8 mouse cellular contexts compared by ENCODE assay signal in genomic region chr15:83172492-83173429, GRCm38 (mm10). TPM values are rescaled to one million over a fixed set of nuclear protein-coding genes. Genes with fewer than 3 reads are reported as not detected.
DNase-seq lines count a peak whose midpoint lies in the region; ATAC-seq and TF ChIP-seq lines count a peak whose summit lies in the region.

TSS of gene Cyb5r3 (minus strand) at chr15:83172592.

- H3K9me3 ChIP-seq in kidney, embryonic 15.5 days (replicated peaks) = no peaks in the 10 kb centered on the region
- no peaks in the 10 kb centered on the region for H3K9me3 ChIP-seq in forebrain, embryonic 14.5 days (replicated peaks; ENCODE audit: control insufficient read depth, low read length)
- H3K9me3 ChIP-seq in limb, embryonic 15.5 days = no peaks in the 10 kb centered on the region
- H3K9me3 ChIP-seq in stomach, embryonic 14.5 days (ENCODE audit: control insufficient read depth, low read depth, low read length) = no peaks in the 10 kb centered on the region

- POLR2A ChIA-PET in Patski (lab: Charles Lee) = interaction anchor here (0.6 to 1.0 kb wide), 3 partner anchors 23 to 195 kb away, joined by 3 to 4 read pairs (median 3); partner anchors contain the start of gene Poldip3

- TF ChIP-seq CTCF in Patski (IDR thresholded peaks at IDR 0.05) = no peak

- peak within 1 kb of the TSS; percentile 80 for H3K4me3 ChIP-seq in kidney, embryonic 15.5 days (replicated peaks)
- H3K4me3 ChIP-seq in forebrain, embryonic 14.5 days (ENCODE audit: low read depth, low read length) = peak within 1 kb of the TSS; percentile 89
- peak within 1 kb of the TSS; percentile 82 for H3K4me3 ChIP-seq in limb, embryonic 15.5 days
- peak within 1 kb of the TSS; percentile 97 for H3K4me3 ChIP-seq in stomach, embryonic 14.5 days (ENCODE audit: low read depth, low read length)

- H3K4me1 ChIP-seq in kidney, embryonic 15.5 days = peaks cover 49% of the 10 kb centered on the region
- peaks cover 13% of the 10 kb centered on the region for H3K4me1 ChIP-seq in forebrain, embryonic 14.5 days (ENCODE audit: control insufficient read depth, insufficient read depth, low read length)
- H3K4me1 ChIP-seq in limb, embryonic 15.5 days = peaks cover 44% of the 10 kb centered on the region
- peaks cover 27% of the 10 kb centered on the region for H3K4me1 ChIP-seq in stomach, embryonic 14.5 days (ENCODE audit: control insufficient read depth, insufficient read depth, low read length)

- no peaks in the 10 kb centered on the region for H3K27me3 ChIP-seq in kidney, embryonic 15.5 days
- H3K27me3 ChIP-seq in Patski = no peaks in the 10 kb centered on the region
- no peaks in the 10 kb centered on the region for H3K27me3 ChIP-seq in forebrain, embryonic 14.5 days (replicated peaks; ENCODE audit: control insufficient read depth, insufficient read depth, low read length)
- H3K27me3 ChIP-seq in limb, embryonic 15.5 days = no peaks in the 10 kb centered on the region
- H3K27me3 ChIP-seq in stomach, embryonic 14.5 days (ENCODE audit: control insufficient read depth, insufficient read depth, low read length) = no peaks in the 10 kb centered on the region

- peak within 1 kb of the TSS; percentile 71 for H3K9ac ChIP-seq in kidney, embryonic 15.5 days
- peak within 1 kb of the TSS; percentile 88 for H3K9ac ChIP-seq in forebrain, embryonic 14.5 days (ENCODE audit: low read length)
- H3K9ac ChIP-seq in limb, embryonic 15.5 days = peak within 1 kb of the TSS; percentile 75
- peak within 1 kb of the TSS; percentile 83 for H3K9ac ChIP-seq in stomach, embryonic 14.5 days (replicated peaks; ENCODE audit: low read depth, low read length)

- H3K36me3 ChIP-seq in kidney, embryonic 15.5 days = no peaks in the 10 kb centered on the region
- H3K36me3 ChIP-seq in forebrain, embryonic 14.5 days (ENCODE audit: control insufficient read depth, insufficient read depth, low read length) = no peaks in the 10 kb centered on the region
- no peaks in the 10 kb centered on the region for H3K36me3 ChIP-seq in limb, embryonic 15.5 days
- H3K36me3 ChIP-seq in stomach, embryonic 14.5 days (ENCODE audit: control insufficient read depth, insufficient read depth, low read length) = no peaks in the 10 kb centered on the region

- 32% methylated on average over 28 of the region's 28 CpGs for WGBS in kidney, embryonic 15.5 days
- WGBS in forebrain, embryonic 14.5 days = 36% methylated on average over 28 of the region's 28 CpGs
- 35% methylated on average over 28 of the region's 28 CpGs for WGBS in limb, embryonic 15.5 days
- WGBS in stomach, embryonic 14.5 days = 32% methylated on average over 28 of the region's 28 CpGs

- peak; percentile 68 for ATAC-seq in kidney, embryonic 15.5 days (replicated peaks; ENCODE audit: low FRiP score)
- ATAC-seq in Patski = peak; percentile 22
- peak; percentile 68 for ATAC-seq in forebrain, embryonic 14.5 days
- peak; percentile 58 for ATAC-seq in limb, embryonic 15.5 days (ENCODE audit: insufficient number of reproducible peaks, low FRiP score, low TSS enrichment, low read depth)
- peak; percentile 53 for ATAC-seq in stomach, embryonic 14.5 days (ENCODE audit: insufficient number of reproducible peaks, insufficient read depth, low FRiP score, low read depth)

- DNase-seq in kidney, adult 18-20 months = no peak
- no peak for DNase-seq in Patski (ENCODE audit: low read depth, low spot score)
- DNase-seq in forebrain, embryonic 14.5 days (ENCODE audit: low spot score) = no peak
- no peak for DNase-seq in heart, postnatal 4 days
- DNase-seq in cerebellum, postnatal 14 days = no peak

- peak within 1 kb of the TSS; percentile 85 for H3K4me2 ChIP-seq in kidney, embryonic 15.5 days
- peak within 1 kb of the TSS; percentile 65 for H3K4me2 ChIP-seq in forebrain, embryonic 14.5 days (ENCODE audit: low read length)
- peak within 1 kb of the TSS; percentile 78 for H3K4me2 ChIP-seq in limb, embryonic 15.5 days
- peak within 1 kb of the TSS; percentile 88 for H3K4me2 ChIP-seq in stomach, embryonic 14.5 days (replicated peaks; ENCODE audit: low read depth, low read length)

- H3K27ac ChIP-seq in kidney, embryonic 15.5 days = peak within 1 kb of the TSS; percentile 92
- peak within 1 kb of the TSS; percentile 75 for H3K27ac ChIP-seq in forebrain, embryonic 14.5 days (ENCODE audit: low read depth, low read length)
- H3K27ac ChIP-seq in limb, embryonic 15.5 days = peak within 1 kb of the TSS; percentile 91
- peak within 1 kb of the TSS; percentile 87 for H3K27ac ChIP-seq in stomach, embryonic 14.5 days (ENCODE audit: low read length)

- CTCF ChIA-PET in Patski (lab: Charles Lee) = interaction anchor here (1.2 kb wide), 1 partner anchor 17 kb away, joined by 5 read pairs; no protein-coding TSS in a partner anchor

- in situ Hi-C loops in Patski (cut with MboI; ENCODE audit: low pct_unique_long_range_greater_than_20kb) = loop anchor here (5.0 kb wide), 1 partner anchor 50 kb away; no protein-coding TSS in a partner anchor

RNA-seq across cellular contexts. Expression of gene Cyb5r3, which starts in this region (rescaled TPM):
- polyA plus RNA-seq in kidney, embryonic 15.5 days (2015; fragmentation: Nextera tagmentation; extraction: Ambion mirVana) = 150 and 166 TPM in 2 replicates
- 466 TPM for polyA plus RNA-seq in Patski (2021)
- 63.3 and 75.1 TPM in 2 replicates for polyA plus RNA-seq in forebrain, embryonic 14.5 days (2014; fragmentation: Nextera tagmentation; extraction: Ambion mirVana)
- 100 to 1,000 TPM; 135 to 141 TPM for total RNA-seq in heart, postnatal 4 days (2021)
- polyA plus RNA-seq in limb, embryonic 15.5 days (2015; fragmentation: Nextera tagmentation; extraction: Ambion mirVana) = 152 and 185 TPM in 2 replicates
- polyA plus RNA-seq in stomach, embryonic 14.5 days (2014; fragmentation: Nextera tagmentation; extraction: Ambion mirVana) = 207 and 214 TPM in 2 replicates
